Mouse (Mus musculus) CH12.LX (cell line): ENCODE measurements at regions not wholly inside any gene's neighbourhood (a gene's known extent, or its start where the extent isn't known, plus 50 kb on each side); places are given as distances from the start of the nearest gene placed in this dataset.

ENCODE experiments used
- DNase-seq: peaks from one replicate; pipeline ENCODE4 v3.0.0-alpha.2; 2013; ENCODE audit errors: extremely low read depth
- H3K27ac ChIP-seq: 2 replicates; pipeline ENCODE4 v1.5.1; 2012; ENCODE audit warnings: low read depth, mild to moderate bottlenecking, control low read depth, moderate library complexity; ENCODE audit not compliant: insufficient read depth
- H3K27me3 ChIP-seq: replicated peaks from 2 replicates; pipeline ENCODE3; 2012; ENCODE audit warnings: inconsistent platforms
- H3K36me3 ChIP-seq, 2 experiments: replicated peaks in 1 of 2; 2 replicates each; pipeline versions ENCODE3 to v1.6.1; 2012; ENCODE audit warnings: inconsistent platforms in 1 of 2, low read length in 1 of 2, mild to moderate bottlenecking in 1 of 2, mixed read lengths in 1 of 2, moderate library complexity in 1 of 2; ENCODE audit not compliant: control insufficient read depth in 1 of 2, insufficient read depth in 1 of 2
- H3K4me1 ChIP-seq, 2 experiments: 2 replicates each; pipeline ENCODE4 v1.6.1; 2012; ENCODE audit warnings: inconsistent platforms in 1 of 2, moderate library complexity in 1 of 2; ENCODE audit not compliant: insufficient read depth in 2 of 2, control insufficient read depth in 1 of 2
- H3K4me2 ChIP-seq: 2 replicates; pipeline ENCODE4 v1.6.1; 2012; ENCODE audit warnings: low read depth, mild to moderate bottlenecking, control low read depth; ENCODE audit not compliant: poor library complexity, insufficient read depth, severe bottlenecking
- H3K4me3 ChIP-seq, 3 experiments: fragments of 150-350 bp in 1 of 3; sonication (generic) in 1 of 3; replicated peaks in 1 of 3; 2 replicates each; pipeline versions ENCODE3 to v1.5.1; 2011 to 2012; ENCODE audit warnings: low read depth in 2 of 3, low read length in 2 of 3, mild to moderate bottlenecking in 2 of 3, moderate library complexity in 2 of 3, control low read depth in 1 of 3, improper control_type of control experiment in 1 of 3, inconsistent platforms in 1 of 3, mixed read lengths in 1 of 3; ENCODE audit not compliant: poor library complexity in 1 of 3
- H3K79me2 ChIP-seq: replicated peaks from 2 replicates; pipeline ENCODE4 v1.6.1; 2012; ENCODE audit warnings: mild to moderate bottlenecking, moderate library complexity; ENCODE audit not compliant: control insufficient read depth, poor library complexity, insufficient read depth, severe bottlenecking; ENCODE audit errors: extremely low read depth
- H3K9ac ChIP-seq: 2 replicates; pipeline ENCODE4 v1.6.1; 2012; ENCODE audit warnings: low read depth, mild to moderate bottlenecking, control low read depth, moderate library complexity; ENCODE audit not compliant: insufficient read depth
- H3K9me3 ChIP-seq: replicated peaks from 2 replicates; pipeline ENCODE3; 2012; ENCODE audit warnings: low read length, inconsistent platforms, mixed read lengths
- CHD1 ChIP-seq: IDR thresholded peaks from 2 replicates; pipeline ENCODE4 v1.6.1; 2012; ENCODE audit warnings: low read depth, low read length, improper control_type of control experiment, inconsistent platforms
- E2F4 ChIP-seq: IDR thresholded peaks from 2 replicates; pipeline ENCODE4 v1.6.1; 2011; ENCODE audit warnings: low read depth, low read length, improper control_type of control experiment; ENCODE audit not compliant: insufficient replicate concordance
- ELF1 ChIP-seq: IDR thresholded peaks from 2 replicates; pipeline ENCODE4 v1.6.1; 2014; ENCODE audit warnings: low read depth, mild to moderate bottlenecking, inconsistent platforms, low read length, improper control_type of control experiment
- HCFC1 ChIP-seq: IDR thresholded peaks from 2 replicates; pipeline ENCODE4 v1.6.1; 2012; ENCODE audit warnings: low read depth, mild to moderate bottlenecking, inconsistent platforms, low read length, improper control_type of control experiment
- JUND ChIP-seq: conservative IDR thresholded peaks from 2 replicates; pipeline ENCODE4 v1.6.1; 2011; ENCODE audit warnings: low read depth, low read length, improper control_type of control experiment
- MAZ ChIP-seq: IDR thresholded peaks from 2 replicates; pipeline ENCODE4 v1.6.1; 2012; ENCODE audit warnings: low read depth, mild to moderate bottlenecking, inconsistent platforms, low read length, improper control_type of control experiment, moderate library complexity
- MEF2A ChIP-seq: IDR thresholded peaks from 2 replicates; pipeline ENCODE4 v1.6.1; 2014; ENCODE audit warnings: low read depth, mild to moderate bottlenecking, inconsistent platforms, low read length, improper control_type of control experiment, borderline replicate concordance
- MXI1 ChIP-seq: IDR thresholded peaks from 2 replicates; pipeline ENCODE4 v1.6.1; 2011; ENCODE audit warnings: mild to moderate bottlenecking, low read depth, low read length, improper control_type of control experiment
- NRF1 ChIP-seq: IDR thresholded peaks from 2 replicates; pipeline ENCODE4 v1.6.1; 2014; ENCODE audit warnings: low read depth, mild to moderate bottlenecking, inconsistent platforms, low read length, improper control_type of control experiment, moderate library complexity
- POLR2AphosphoS2 ChIP-seq: IDR thresholded peaks from 2 replicates; pipeline ENCODE4 v1.6.1; 2011; ENCODE audit warnings: low read depth, low read length, improper control_type of control experiment
- RAD21 ChIP-seq: IDR thresholded peaks from 2 replicates; pipeline ENCODE4 v1.6.1; 2011; ENCODE audit warnings: low read depth, mild to moderate bottlenecking, low read length, improper control_type of control experiment, moderate library complexity
- SIN3A ChIP-seq: IDR thresholded peaks from 2 replicates; pipeline ENCODE4 v1.6.1; 2012; ENCODE audit warnings: low read length, improper control_type of control experiment, inconsistent platforms
- USF1 ChIP-seq: IDR thresholded peaks from 2 replicates; pipeline ENCODE4 v1.6.1; 2014; ENCODE audit warnings: low read depth, mild to moderate bottlenecking, inconsistent platforms, low read length, improper control_type of control experiment
- ZKSCAN1 ChIP-seq: IDR thresholded peaks from 2 replicates; pipeline ENCODE4 v1.6.1; 2012; ENCODE audit warnings: low read depth, inconsistent platforms, low read length, improper control_type of control experiment, borderline replicate concordance
- dilution Hi-C: fragments of 300-500 bp; cut with MboI; formaldehyde crosslinking; loops from 2 replicates; pipeline ENCODE4 v1.14.3; 2020; ENCODE audit warnings: low sequenced_read_pairs; ENCODE audit not compliant: extremely low pct_unique_long_range_greater_than_20kb, extremely low pct_ligation_motif_present
- in situ Hi-C: fragments of 300-500 bp; cut with MboI; formaldehyde crosslinking; loops from 3 replicates; pipeline ENCODE4 v1.14.3; 2019; ENCODE audit warnings: low sequenced_read_pairs, low pct_ligation_motif_present, low pct_unique_long_range_greater_than_20kb, mixed read lengths

- H3K79me2 ChIP-seq, result no peaks in the 10 kb centered on the region
- TF ChIP-seq MAZ (no peak), NRF1 (no peak), JUND (no peak), SIN3A (no peak), ELF1 (no peak), MXI1 (no peak), E2F4 (no peak), RAD21 (no peak), CHD1 (no peak), HCFC1 (no peak), USF1 (no peak), ZKSCAN1 (no peak), POLR2AphosphoS2 (no peak)
- TF ChIP-seq, all 38 proteins: peak for 0
- in situ Hi-C loops, result no loop called here
- Histone ChIP-seq H3K36me3 (no peaks in the 10 kb centered on the region), H3K4me2 (no peak overlapping the region), H3K27ac (no peak overlapping the region), H3K27me3 (peaks cover 56% of the 10 kb centered on the region), H3K4me3 (no peak overlapping the region), H3K9me3 (no peaks in the 10 kb centered on the region), H3K9ac (no peak overlapping the region), H3K4me1 (no peaks in the 10 kb centered on the region)
- DNase-seq, result no peak
- dilution Hi-C loops, result no loop called here
These were observed 379.1 kb downstream of the Tns3 start for GRCm38 (mm10) chr11:8285271-8285670.

GRCm38 (mm10) chr11:8275203-8275602, 389.1 kb downstream of the Tns3 start:
- Histone ChIP-seq H3K4me2 (no peak overlapping the region), H3K36me3 (no peaks in the 10 kb centered on the region), H3K4me1 (no peaks in the 10 kb centered on the region), H3K79me2 (no peaks in the 10 kb centered on the region), H3K9ac (no peak overlapping the region), H3K9me3 (no peaks in the 10 kb centered on the region), H3K27ac (no peak overlapping the region), H3K4me3 (no peak overlapping the region), H3K27me3 (peaks cover 43% of the 10 kb centered on the region)
- TF ChIP-seq MEF2A, result no peak
- in situ Hi-C loops (no loop called here), dilution Hi-C loops (no loop called here)
- DNase-seq, result no peak

GRCm38 (mm10) chr11:8269171-8269570, 395.2 kb downstream of the Tns3 start:
- Histone ChIP-seq H3K27me3 (peaks cover 55% of the 10 kb centered on the region), H3K79me2 (no peaks in the 10 kb centered on the region), H3K36me3 (no peaks in the 10 kb centered on the region), H3K9ac (no peak overlapping the region), H3K4me2 (no peak overlapping the region), H3K4me3 (no peak overlapping the region), H3K9me3 (no peaks in the 10 kb centered on the region), H3K4me1 (no peaks in the 10 kb centered on the region), H3K27ac (no peak overlapping the region)
- dilution Hi-C loops, result no loop called here
- TF ChIP-seq HCFC1, result no peak
- DNase-seq, result no peak
- in situ Hi-C loops, result no loop called here
